Mouse (Mus musculus): ENCODE measurements around the gene Sulf2.

Sulf2 gene

DNA sequence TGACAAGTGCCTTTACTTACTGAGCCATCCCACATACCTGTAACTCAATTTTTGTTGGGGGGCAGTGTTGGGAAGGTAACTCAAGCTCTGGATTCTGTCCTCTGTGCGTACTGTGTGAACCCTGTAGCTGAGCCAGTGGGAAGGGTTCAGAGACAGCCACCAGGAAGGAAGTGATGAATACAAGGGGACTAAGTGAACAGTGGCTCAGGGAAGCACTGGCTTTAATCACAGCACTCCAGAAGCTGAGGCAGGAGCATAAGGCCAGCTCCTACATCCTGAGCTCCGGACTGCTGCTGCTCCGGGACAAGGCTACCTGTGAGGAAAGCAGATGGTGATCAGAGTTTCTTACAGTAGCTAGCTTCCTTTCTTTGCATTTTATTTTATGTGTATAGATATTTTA lies 131.4 kb downstream of the Sulf2 start:
- DNase-seq (ENCODE audit: low read depth, low spot score) = no peak
